ENCODE assay signal across 23 mouse cellular contexts in genomic region chr15:85248311-85248710, GRCm38 (mm10). TPM values are rescaled to one million over a fixed set of nuclear protein-coding genes. Genes with fewer than 3 reads are reported as not detected.
DNase-seq lines count a peak whose midpoint lies in the region; ATAC-seq lines count a peak whose summit lies in the region.
"Had no signal": no experiment of that assay in that cellular context is flagged by ENCODE, and none has a peak within 500 bp of the region (broad histone marks: within the 10 kb centered on the region; RNA-seq: fewer than 3 reads in every experiment).

No protein-coding gene starts in this region.

- no peak for ATAC-seq in midbrain, embryonic 14.5 days (ENCODE audit: low FRiP score, low TSS enrichment)
- ATAC-seq: activated CD4-positive, CD25-positive, alpha-beta regulatory T cell, adult 4 months; CD4-positive, CD25-positive, alpha-beta regulatory T cell, adult 4 months; forebrain, embryonic 16.5 days; Patski had no signal

- WGBS in midbrain, embryonic 14.5 days, result 92% methylated on average over 5 of the region's 5 CpGs

- H3K9ac ChIP-seq in midbrain, embryonic 14.5 days (replicated peaks; ENCODE audit: low read length), result no peak overlapping the region
- H3K9ac ChIP-seq: embryonic facial prominence, embryonic 13.5 days; embryonic facial prominence, embryonic 15.5 days; forebrain, embryonic 12.5 days had no signal

- H3K4me2 ChIP-seq in midbrain, embryonic 14.5 days (ENCODE audit: low read length), result no peak overlapping the region
- H3K4me2 ChIP-seq: embryonic facial prominence, embryonic 13.5 days; embryonic facial prominence, embryonic 15.5 days; forebrain, embryonic 12.5 days had no signal

- H3K4me3 ChIP-seq in midbrain, embryonic 14.5 days (replicated peaks; ENCODE audit: low read depth, low read length), result no peak overlapping the region
- H3K4me3 ChIP-seq: embryonic facial prominence, embryonic 13.5 days; embryonic facial prominence, embryonic 15.5 days; erythroblast, embryonic 14.5 days; forebrain, embryonic 10.5 days; forebrain, embryonic 12.5 days had no signal

- no peaks in the 10 kb centered on the region for H3K9me3 ChIP-seq in midbrain, embryonic 14.5 days (ENCODE audit: control insufficient read depth, low read length)
- H3K9me3 ChIP-seq: embryonic facial prominence, embryonic 13.5 days; embryonic facial prominence, embryonic 15.5 days; forebrain, embryonic 10.5 days; forebrain, embryonic 12.5 days had no signal

- H3K36me3 ChIP-seq in midbrain, embryonic 14.5 days (ENCODE audit: control insufficient read depth, insufficient read depth, low read length), result no peaks in the 10 kb centered on the region
- H3K36me3 ChIP-seq: G1E had no signal

- H3K27me3 ChIP-seq in midbrain, embryonic 14.5 days (ENCODE audit: control insufficient read depth, insufficient read depth, low read length), result no peaks in the 10 kb centered on the region
- H3K27me3 ChIP-seq: embryonic facial prominence, embryonic 13.5 days; embryonic facial prominence, embryonic 15.5 days; forebrain, embryonic 12.5 days; Patski had no signal

- no peaks in the 10 kb centered on the region for H3K4me1 ChIP-seq in midbrain, embryonic 14.5 days (ENCODE audit: control insufficient read depth, insufficient read depth, low read length)
- H3K4me1 ChIP-seq: embryonic facial prominence, embryonic 15.5 days; forebrain, embryonic 10.5 days; forebrain, embryonic 12.5 days had no signal

- no peak overlapping the region for H3K27ac ChIP-seq in midbrain, embryonic 14.5 days (replicated peaks; ENCODE audit: low read depth, low read length)
- H3K27ac ChIP-seq: embryonic facial prominence, embryonic 13.5 days; embryonic facial prominence, embryonic 15.5 days; forebrain, embryonic 10.5 days; forebrain, embryonic 12.5 days had no signal

- peak; percentile 62 for DNase-seq in urinary bladder, postnatal 14 days (ENCODE audit: low spot score)
- DNase-seq in urinary bladder, postnatal 10 days (ENCODE audit: low spot score), result no peak
- DNase-seq in 416B (ENCODE audit: low read depth) (peak; percentile 58), NIH3T3 (ENCODE audit: low read depth) (peak; percentile 56)
- no peak for DNase-seq in kidney, postnatal 25 days
- DNase-seq in midbrain, embryonic 14.5 days, result no peak
- DNase-seq: adrenal gland, adult 8-10 months; adrenal gland, postnatal 14 days; adrenal gland, postnatal 36 days; cerebellum, adult 11-12 months; cerebellum, adult 2 months; cerebellum, adult 9-10 months; cerebellum, postnatal 25 days had no signal

RNA-seq across cellular contexts. Expression of gene Fbln1, which starts 42.6 kb away (rescaled TPM):
- polyA plus RNA-seq in midbrain, embryonic 14.5 days (2014; fragmentation: Nextera tagmentation; extraction: Ambion mirVana), result 16.7 and 37.0 TPM in 2 replicates
- polyA plus RNA-seq: CD4-positive, CD25-positive, alpha-beta regulatory T cell, adult 4 months; erythroblast, embryonic 14.5 days; G1E had no signal

Comparison
In these comparisons a context has a peak if more than half of its experiments do, and no peak if none do; other contexts are left out.
1. DNase-seq: peak in urinary bladder, postnatal 14 days (single experiment), 416B (single experiment) and NIH3T3 (single experiment); none in urinary bladder, postnatal 10 days (single experiment), kidney, postnatal 25 days (0 of 2) and midbrain, embryonic 14.5 days (single experiment).